Mouse (Mus musculus): Measurements from ENCODE around the gene Usp15. TPM values are rescaled to one million over a fixed set of nuclear protein-coding genes. Genes with fewer than 3 reads are reported as not detected.

The Usp15 gene
- total and polyA plus RNA-seq, 2 experiments from 2014 or later, result 28.0 to 51.5 TPM

- WGBS, result 51% methylated on average over 6 of the region's 6 CpGs
- ATAC-seq (ENCODE audit: insufficient read depth, low read depth) (peak; percentile 67), DNase-seq (ENCODE audit: low spot score) (peak; percentile 39)
- Histone ChIP-seq H3K27me3 (ENCODE audit: control insufficient read depth, insufficient read depth, low read length) (no peaks in the 10 kb centered on the region), H3K36me3 (replicated peaks; ENCODE audit: control insufficient read depth, insufficient read depth, low read length) (no peaks in the 10 kb centered on the region), H3K4me1 (ENCODE audit: control insufficient read depth, insufficient read depth) (peaks cover 21% of the 10 kb centered on the region), H3K4me2 (ENCODE audit: low read depth, low read length) (no peak overlapping the region), H3K27ac (ENCODE audit: low read depth) (peak overlapping the region; percentile 13; the same call in 1 of the 2 replicates), H3K9ac (replicated peaks; ENCODE audit: low read depth, low read length) (0 out of 2 replicates have a peak overlapping the region, but pooled peaks have one; percentile 20), H3K9me3 (replicated peaks; ENCODE audit: control insufficient read depth, low read length) (no peaks in the 10 kb centered on the region), H3K4me3 (ENCODE audit: low read depth, low read length) (no peak overlapping the region)
- TF ChIP-seq EP300 (IDR thresholded peaks at IDR 0.05; ENCODE audit: low read depth), result no peak
- TF ChIP-seq CTCF (IDR thresholded peaks at IDR 0.05; ENCODE audit: low read depth), result peak; percentile 17; the same call in 1 of the 2 replicates
These were observed 5.8 kb downstream of the Usp15 start for GRCm38 (mm10) chr10:123191038-123191437.

GRCm38 (mm10) chr10:123187337-123187736 is 9.5 kb downstream of the Usp15 start:
- Histone ChIP-seq H3K4me1 (ENCODE audit: control insufficient read depth, insufficient read depth) (peaks cover 36% of the 10 kb centered on the region), H3K27me3 (ENCODE audit: control insufficient read depth, insufficient read depth, low read length) (no peaks in the 10 kb centered on the region), H3K36me3 (replicated peaks; ENCODE audit: control insufficient read depth, insufficient read depth, low read length) (no peaks in the 10 kb centered on the region), H3K9me3 (replicated peaks; ENCODE audit: control insufficient read depth, low read length) (no peaks in the 10 kb centered on the region), H3K4me3 (ENCODE audit: low read depth, low read length) (no peak overlapping the region), H3K27ac (ENCODE audit: low read depth) (no peak overlapping the region), H3K9ac (replicated peaks; ENCODE audit: low read depth, low read length) (no peak overlapping the region), H3K4me2 (ENCODE audit: low read depth, low read length) (no peak overlapping the region)
- ATAC-seq (ENCODE audit: insufficient read depth, low read depth) (no peak), DNase-seq (ENCODE audit: low spot score) (no peak)
- TF ChIP-seq EP300 (IDR thresholded peaks at IDR 0.05; ENCODE audit: low read depth) (no peak), CTCF (IDR thresholded peaks at IDR 0.05; ENCODE audit: low read depth) (no peak)
- 65% methylated on average over 6 of the region's 6 CpGs for WGBS

- ATAC-seq (ENCODE audit: insufficient read depth, low read depth), result no peak
- 70% methylated on average over 6 of the region's 6 CpGs for WGBS
- Histone ChIP-seq H3K9ac (replicated peaks; ENCODE audit: low read depth, low read length) (no peak overlapping the region), H3K27me3 (ENCODE audit: control insufficient read depth, insufficient read depth, low read length) (no peaks in the 10 kb centered on the region), H3K36me3 (replicated peaks; ENCODE audit: control insufficient read depth, insufficient read depth, low read length) (peaks cover 2% of the 10 kb centered on the region; the same call in 1 of the 2 replicates), H3K27ac (ENCODE audit: low read depth) (no peak overlapping the region), H3K4me1 (ENCODE audit: control insufficient read depth, insufficient read depth) (peaks cover 26% of the 10 kb centered on the region), H3K4me2 (ENCODE audit: low read depth, low read length) (no peak overlapping the region), H3K4me3 (ENCODE audit: low read depth, low read length) (no peak overlapping the region), H3K9me3 (replicated peaks; ENCODE audit: control insufficient read depth, low read length) (no peaks in the 10 kb centered on the region)
- TF ChIP-seq CTCF (IDR thresholded peaks at IDR 0.05; ENCODE audit: low read depth) (no peak), EP300 (IDR thresholded peaks at IDR 0.05; ENCODE audit: low read depth) (no peak)
- no peak for DNase-seq (ENCODE audit: low spot score)
These were observed 10.9 kb downstream of the Usp15 start for GRCm38 (mm10) chr10:123185907-123186306.

GRCm38 (mm10) chr10:123183743-123184142 is 13.1 kb downstream of the Usp15 start:
- Histone ChIP-seq H3K4me1 (ENCODE audit: control insufficient read depth, insufficient read depth) (peaks cover 19% of the 10 kb centered on the region; the same call in 1 of the 2 replicates), H3K36me3 (replicated peaks; ENCODE audit: control insufficient read depth, insufficient read depth, low read length) (peaks cover 21% of the 10 kb centered on the region), H3K9ac (replicated peaks; ENCODE audit: low read depth, low read length) (no peak overlapping the region), H3K9me3 (replicated peaks; ENCODE audit: control insufficient read depth, low read length) (no peaks in the 10 kb centered on the region), H3K4me2 (ENCODE audit: low read depth, low read length) (no peak overlapping the region), H3K27ac (ENCODE audit: low read depth) (no peak overlapping the region), H3K27me3 (ENCODE audit: control insufficient read depth, insufficient read depth, low read length) (no peaks in the 10 kb centered on the region), H3K4me3 (ENCODE audit: low read depth, low read length) (no peak overlapping the region)
- no peak for TF ChIP-seq EP300 (IDR thresholded peaks at IDR 0.05; ENCODE audit: low read depth)
- TF ChIP-seq CTCF (IDR thresholded peaks at IDR 0.05; ENCODE audit: low read depth), result no peak
- no peak for ATAC-seq (ENCODE audit: insufficient read depth, low read depth)
- WGBS, result 46% methylated on average over 2 of the region's 2 CpGs
- DNase-seq (ENCODE audit: low spot score), result no peak

- WGBS, result 21% methylated on average over 7 of the region's 7 CpGs
- Histone ChIP-seq H3K4me1 (ENCODE audit: control insufficient read depth, insufficient read depth) (peaks cover 19% of the 10 kb centered on the region; the same call in 1 of the 2 replicates), H3K27ac (ENCODE audit: low read depth) (no peak overlapping the region), H3K36me3 (replicated peaks; ENCODE audit: control insufficient read depth, insufficient read depth, low read length) (peaks cover 26% of the 10 kb centered on the region), H3K9ac (replicated peaks; ENCODE audit: low read depth, low read length) (no peak overlapping the region), H3K27me3 (ENCODE audit: control insufficient read depth, insufficient read depth, low read length) (no peaks in the 10 kb centered on the region), H3K4me3 (ENCODE audit: low read depth, low read length) (no peak overlapping the region), H3K4me2 (ENCODE audit: low read depth, low read length) (no peak overlapping the region), H3K9me3 (replicated peaks; ENCODE audit: control insufficient read depth, low read length) (no peaks in the 10 kb centered on the region)
- TF ChIP-seq EP300 (IDR thresholded peaks at IDR 0.05; ENCODE audit: low read depth) (no peak), CTCF (IDR thresholded peaks at IDR 0.05; ENCODE audit: low read depth) (no peak)
- no peak; the same call in 1 of the 2 replicates for ATAC-seq (ENCODE audit: insufficient read depth, low read depth)
- no peak for DNase-seq (ENCODE audit: low spot score)
These were observed 13.6 kb downstream of the Usp15 start for GRCm38 (mm10) chr10:123183243-123183642.

GRCm38 (mm10) chr10:123182391-123182790 is 14.4 kb downstream of the Usp15 start:
- 88% methylated on average over 3 of the region's 3 CpGs for WGBS
- Histone ChIP-seq H3K4me1 (ENCODE audit: control insufficient read depth, insufficient read depth) (peaks cover 19% of the 10 kb centered on the region; the same call in 1 of the 2 replicates), H3K4me3 (ENCODE audit: low read depth, low read length) (no peak overlapping the region), H3K9me3 (replicated peaks; ENCODE audit: control insufficient read depth, low read length) (no peaks in the 10 kb centered on the region), H3K27ac (ENCODE audit: low read depth) (no peak overlapping the region), H3K9ac (replicated peaks; ENCODE audit: low read depth, low read length) (no peak overlapping the region), H3K36me3 (replicated peaks; ENCODE audit: control insufficient read depth, insufficient read depth, low read length) (peaks cover 30% of the 10 kb centered on the region), H3K27me3 (ENCODE audit: control insufficient read depth, insufficient read depth, low read length) (no peaks in the 10 kb centered on the region), H3K4me2 (ENCODE audit: low read depth, low read length) (no peak overlapping the region)
- DNase-seq (ENCODE audit: low spot score) (no peak), ATAC-seq (ENCODE audit: insufficient read depth, low read depth) (no peak)
- no peak for TF ChIP-seq EP300 (IDR thresholded peaks at IDR 0.05; ENCODE audit: low read depth)
- TF ChIP-seq CTCF (IDR thresholded peaks at IDR 0.05; ENCODE audit: low read depth), result no peak

Data from heart, postnatal 0 days (tissue).